Mouse (Mus musculus) CH12.LX (cell line): Measurements from ENCODE around the gene Fkbp10. TPM values are rescaled to one million over a fixed set of nuclear protein-coding genes. Genes with fewer than 3 reads are reported as not detected.

ENCODE experiments used
- DNase-seq: peaks from one replicate; pipeline ENCODE4 v3.0.0-alpha.2; 2013; ENCODE audit errors: extremely low read depth
- H3K27ac ChIP-seq: 2 replicates; pipeline ENCODE4 v1.5.1; 2012; ENCODE audit warnings: low read depth, mild to moderate bottlenecking, control low read depth, moderate library complexity; ENCODE audit not compliant: insufficient read depth
- H3K27me3 ChIP-seq: replicated peaks from 2 replicates; pipeline ENCODE3; 2012; ENCODE audit warnings: inconsistent platforms
- H3K36me3 ChIP-seq, 2 experiments: replicated peaks in 1 of 2; 2 replicates each; pipeline versions ENCODE3 to v1.6.1; 2012; ENCODE audit warnings: inconsistent platforms in 1 of 2, low read length in 1 of 2, mild to moderate bottlenecking in 1 of 2, mixed read lengths in 1 of 2, moderate library complexity in 1 of 2; ENCODE audit not compliant: control insufficient read depth in 1 of 2, insufficient read depth in 1 of 2
- H3K4me1 ChIP-seq, 2 experiments: 2 replicates each; pipeline ENCODE4 v1.6.1; 2012; ENCODE audit warnings: inconsistent platforms in 1 of 2, moderate library complexity in 1 of 2; ENCODE audit not compliant: insufficient read depth in 2 of 2, control insufficient read depth in 1 of 2
- H3K4me2 ChIP-seq: 2 replicates; pipeline ENCODE4 v1.6.1; 2012; ENCODE audit warnings: low read depth, mild to moderate bottlenecking, control low read depth; ENCODE audit not compliant: poor library complexity, insufficient read depth, severe bottlenecking
- H3K4me3 ChIP-seq, 3 experiments: fragments of 150-350 bp in 1 of 3; sonication (generic) in 1 of 3; replicated peaks in 1 of 3; 2 replicates each; pipeline versions ENCODE3 to v1.5.1; 2011 to 2012; ENCODE audit warnings: low read depth in 2 of 3, low read length in 2 of 3, mild to moderate bottlenecking in 2 of 3, moderate library complexity in 2 of 3, control low read depth in 1 of 3, improper control_type of control experiment in 1 of 3, inconsistent platforms in 1 of 3, mixed read lengths in 1 of 3; ENCODE audit not compliant: poor library complexity in 1 of 3
- H3K79me2 ChIP-seq: replicated peaks from 2 replicates; pipeline ENCODE4 v1.6.1; 2012; ENCODE audit warnings: mild to moderate bottlenecking, moderate library complexity; ENCODE audit not compliant: control insufficient read depth, poor library complexity, insufficient read depth, severe bottlenecking; ENCODE audit errors: extremely low read depth
- H3K9ac ChIP-seq: 2 replicates; pipeline ENCODE4 v1.6.1; 2012; ENCODE audit warnings: low read depth, mild to moderate bottlenecking, control low read depth, moderate library complexity; ENCODE audit not compliant: insufficient read depth
- H3K9me3 ChIP-seq: replicated peaks from 2 replicates; pipeline ENCODE3; 2012; ENCODE audit warnings: low read length, inconsistent platforms, mixed read lengths
- BHLHE40 ChIP-seq: IDR thresholded peaks from 2 replicates; pipeline ENCODE4 v1.6.1; 2011; ENCODE audit warnings: mild to moderate bottlenecking, low read depth, low read length, improper control_type of control experiment
- CHD1 ChIP-seq: IDR thresholded peaks from 2 replicates; pipeline ENCODE4 v1.6.1; 2012; ENCODE audit warnings: low read depth, low read length, improper control_type of control experiment, inconsistent platforms
- CHD2 ChIP-seq: IDR thresholded peaks from 2 replicates; pipeline ENCODE4 v1.6.1; 2011; ENCODE audit warnings: low read length, improper control_type of control experiment
- CTCF ChIP-seq, 2 experiments: IDR thresholded peaks in 1 of 2; conservative IDR thresholded peaks in 1 of 2; 2 replicates each; pipeline ENCODE4 v1.5.1; 2011 to 2012; ENCODE audit warnings: low read depth in 2 of 2, low read length in 2 of 2, improper control_type of control experiment in 1 of 2, inconsistent platforms in 1 of 2, mild to moderate bottlenecking in 1 of 2, moderate library complexity in 1 of 2
- E2F4 ChIP-seq: IDR thresholded peaks from 2 replicates; pipeline ENCODE4 v1.6.1; 2011; ENCODE audit warnings: low read depth, low read length, improper control_type of control experiment; ENCODE audit not compliant: insufficient replicate concordance
- ELF1 ChIP-seq: IDR thresholded peaks from 2 replicates; pipeline ENCODE4 v1.6.1; 2014; ENCODE audit warnings: low read depth, mild to moderate bottlenecking, inconsistent platforms, low read length, improper control_type of control experiment
- EP300 ChIP-seq: IDR thresholded peaks from 2 replicates; pipeline ENCODE4 v1.6.1; 2011; ENCODE audit warnings: low read length, improper control_type of control experiment
- GABPA ChIP-seq: IDR thresholded peaks from 2 replicates; pipeline ENCODE4 v1.6.1; 2012; ENCODE audit warnings: low read depth, low read length, improper control_type of control experiment, inconsistent platforms; ENCODE audit not compliant: insufficient replicate concordance
- IRF4 ChIP-seq: IDR thresholded peaks from 2 replicates; pipeline ENCODE4 v1.6.1; 2014; ENCODE audit warnings: low read depth, mild to moderate bottlenecking, inconsistent platforms, low read length, improper control_type of control experiment
- JUN ChIP-seq: IDR thresholded peaks from 2 replicates; pipeline ENCODE4 v1.6.1; 2011; ENCODE audit warnings: low read depth, mild to moderate bottlenecking, low read length, improper control_type of control experiment, moderate library complexity; ENCODE audit not compliant: insufficient read depth
- JUND ChIP-seq: conservative IDR thresholded peaks from 2 replicates; pipeline ENCODE4 v1.6.1; 2011; ENCODE audit warnings: low read depth, low read length, improper control_type of control experiment
- MAFK ChIP-seq: IDR thresholded peaks from 2 replicates; pipeline ENCODE4 v1.6.1; 2011; ENCODE audit warnings: low read length, improper control_type of control experiment; ENCODE audit not compliant: insufficient replicate concordance
- MAZ ChIP-seq: IDR thresholded peaks from 2 replicates; pipeline ENCODE4 v1.6.1; 2012; ENCODE audit warnings: low read depth, mild to moderate bottlenecking, inconsistent platforms, low read length, improper control_type of control experiment, moderate library complexity
- MEF2A ChIP-seq: IDR thresholded peaks from 2 replicates; pipeline ENCODE4 v1.6.1; 2014; ENCODE audit warnings: low read depth, mild to moderate bottlenecking, inconsistent platforms, low read length, improper control_type of control experiment, borderline replicate concordance
- MXI1 ChIP-seq: IDR thresholded peaks from 2 replicates; pipeline ENCODE4 v1.6.1; 2011; ENCODE audit warnings: mild to moderate bottlenecking, low read depth, low read length, improper control_type of control experiment
- MYC ChIP-seq: IDR thresholded peaks from 2 replicates; pipeline ENCODE4 v1.6.1; 2011; ENCODE audit warnings: low read depth, mild to moderate bottlenecking, improper control_type of control experiment, low read length
- NELFE ChIP-seq: IDR thresholded peaks from 2 replicates; pipeline ENCODE4 v1.6.1; 2011; ENCODE audit warnings: low read depth, low read length, improper control_type of control experiment
- NRF1 ChIP-seq: IDR thresholded peaks from 2 replicates; pipeline ENCODE4 v1.6.1; 2014; ENCODE audit warnings: low read depth, mild to moderate bottlenecking, inconsistent platforms, low read length, improper control_type of control experiment, moderate library complexity
- PAX5 ChIP-seq: IDR thresholded peaks from 2 replicates; pipeline ENCODE4 v1.6.1; 2012; ENCODE audit warnings: low read length, inconsistent platforms, mixed read lengths
- POLR2A ChIP-seq: IDR thresholded peaks from 2 replicates; pipeline ENCODE4 v1.6.1; 2011; ENCODE audit warnings: low read depth, mild to moderate bottlenecking, improper control_type of control experiment, low read length
- RAD21 ChIP-seq: IDR thresholded peaks from 2 replicates; pipeline ENCODE4 v1.6.1; 2011; ENCODE audit warnings: low read depth, mild to moderate bottlenecking, low read length, improper control_type of control experiment, moderate library complexity
- RCOR1 ChIP-seq: conservative IDR thresholded peaks from 2 replicates; pipeline ENCODE4 v1.6.1; 2012; ENCODE audit warnings: low read depth, mild to moderate bottlenecking, inconsistent platforms, low read length, improper control_type of control experiment
- SIN3A ChIP-seq: IDR thresholded peaks from 2 replicates; pipeline ENCODE4 v1.6.1; 2012; ENCODE audit warnings: low read length, improper control_type of control experiment, inconsistent platforms
- SMC3 ChIP-seq: IDR thresholded peaks from 2 replicates; pipeline ENCODE4 v1.6.1; 2011; ENCODE audit warnings: low read depth, low read length, improper control_type of control experiment
- TBP ChIP-seq: conservative IDR thresholded peaks from 2 replicates; pipeline ENCODE4 v1.6.1; 2011; ENCODE audit warnings: low read depth, low read length, improper control_type of control experiment
- TCF12 ChIP-seq: IDR thresholded peaks from 2 replicates; pipeline ENCODE4 v1.6.1; 2014; ENCODE audit warnings: low read depth, mild to moderate bottlenecking, inconsistent platforms, low read length, improper control_type of control experiment
- USF1 ChIP-seq: IDR thresholded peaks from 2 replicates; pipeline ENCODE4 v1.6.1; 2014; ENCODE audit warnings: low read depth, mild to moderate bottlenecking, inconsistent platforms, low read length, improper control_type of control experiment
- ZC3H11A ChIP-seq: IDR thresholded peaks from 2 replicates; pipeline ENCODE4 v1.6.1; 2012; ENCODE audit warnings: low read depth, mild to moderate bottlenecking, inconsistent platforms, low read length, improper control_type of control experiment
- ZKSCAN1 ChIP-seq: IDR thresholded peaks from 2 replicates; pipeline ENCODE4 v1.6.1; 2012; ENCODE audit warnings: low read depth, inconsistent platforms, low read length, improper control_type of control experiment, borderline replicate concordance
- ZMIZ1 ChIP-seq: IDR thresholded peaks from 2 replicates; pipeline ENCODE4 v1.6.1; 2012; ENCODE audit warnings: low read depth, mild to moderate bottlenecking, inconsistent platforms, low read length, improper control_type of control experiment
- ZNF384 ChIP-seq: IDR thresholded peaks from 2 replicates; pipeline ENCODE4 v1.6.1; 2012; ENCODE audit warnings: low read depth, low read length, improper control_type of control experiment, inconsistent platforms
- dilution Hi-C: fragments of 300-500 bp; cut with MboI; formaldehyde crosslinking; loops from 2 replicates; pipeline ENCODE4 v1.14.3; 2020; ENCODE audit warnings: low sequenced_read_pairs; ENCODE audit not compliant: extremely low pct_unique_long_range_greater_than_20kb, extremely low pct_ligation_motif_present
- in situ Hi-C: fragments of 300-500 bp; cut with MboI; formaldehyde crosslinking; loops from 3 replicates; pipeline ENCODE4 v1.14.3; 2019; ENCODE audit warnings: low sequenced_read_pairs, low pct_ligation_motif_present, low pct_unique_long_range_greater_than_20kb, mixed read lengths
- polyA plus RNA-seq: library from polyadenylated mRNA; unstranded; fragments of >175 nt; gene quantifications from 2 replicates; pipeline ENCODE4 v1.2.1, GENCODE M21; 2012; ENCODE audit warnings: low read depth; ENCODE audit not compliant: insufficient read length
- total RNA-seq, 2 experiments: library from RNA; depleted of rRNA; stranded (reverse); fragments of 300-350 nt in 1 of 2; fragments of >200 nt in 1 of 2; gene quantifications; 2 replicates each; pipeline ENCODE4 v1.2.3; 2012 to 2014

Gene Fkbp10
- total and polyA plus RNA-seq, 3 experiments = 0.31 to 0.46 (median 0.34) TPM

DNA sequence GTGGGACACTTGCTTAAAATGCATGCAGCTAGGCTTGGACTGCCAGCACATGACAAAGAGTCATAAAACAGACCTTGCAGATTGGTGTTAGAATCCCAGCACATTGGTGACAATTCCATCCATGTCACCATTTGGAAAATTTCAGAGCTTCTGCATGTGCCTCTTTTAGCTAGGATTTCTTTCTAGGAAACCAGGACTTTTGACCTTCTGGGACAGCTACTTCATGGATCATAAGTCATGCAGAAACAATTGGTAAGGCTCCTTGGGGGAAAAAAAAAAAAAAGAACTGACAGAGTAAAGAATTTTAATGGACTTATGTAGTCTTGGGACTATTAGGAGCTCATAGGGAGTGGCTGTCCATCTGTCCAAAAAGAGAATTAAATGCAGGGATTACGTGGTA lies 22.4 kb downstream of the Fkbp10 start:
- peaks cover 12 to 17% of the 10 kb centered on the region in 2 experiments for H3K4me1 ChIP-seq
- peaks cover 19 to 52% of the 10 kb centered on the region in 2 experiments for H3K36me3 ChIP-seq
- in situ Hi-C loops = no loop called here
- H3K27me3 ChIP-seq = no peaks in the 10 kb centered on the region
- H3K4me3 ChIP-seq = no peak overlapping the region
- TF ChIP-seq MAZ (no peak), SIN3A (no peak)
- dilution Hi-C loops = no loop called here
- H3K79me2 ChIP-seq = no peaks in the 10 kb centered on the region
- no peak overlapping the region for H3K27ac ChIP-seq
- H3K9me3 ChIP-seq = no peaks in the 10 kb centered on the region
- no peak for DNase-seq
- H3K9ac ChIP-seq = no peak overlapping the region
- H3K4me2 ChIP-seq = no peak overlapping the region

DNA sequence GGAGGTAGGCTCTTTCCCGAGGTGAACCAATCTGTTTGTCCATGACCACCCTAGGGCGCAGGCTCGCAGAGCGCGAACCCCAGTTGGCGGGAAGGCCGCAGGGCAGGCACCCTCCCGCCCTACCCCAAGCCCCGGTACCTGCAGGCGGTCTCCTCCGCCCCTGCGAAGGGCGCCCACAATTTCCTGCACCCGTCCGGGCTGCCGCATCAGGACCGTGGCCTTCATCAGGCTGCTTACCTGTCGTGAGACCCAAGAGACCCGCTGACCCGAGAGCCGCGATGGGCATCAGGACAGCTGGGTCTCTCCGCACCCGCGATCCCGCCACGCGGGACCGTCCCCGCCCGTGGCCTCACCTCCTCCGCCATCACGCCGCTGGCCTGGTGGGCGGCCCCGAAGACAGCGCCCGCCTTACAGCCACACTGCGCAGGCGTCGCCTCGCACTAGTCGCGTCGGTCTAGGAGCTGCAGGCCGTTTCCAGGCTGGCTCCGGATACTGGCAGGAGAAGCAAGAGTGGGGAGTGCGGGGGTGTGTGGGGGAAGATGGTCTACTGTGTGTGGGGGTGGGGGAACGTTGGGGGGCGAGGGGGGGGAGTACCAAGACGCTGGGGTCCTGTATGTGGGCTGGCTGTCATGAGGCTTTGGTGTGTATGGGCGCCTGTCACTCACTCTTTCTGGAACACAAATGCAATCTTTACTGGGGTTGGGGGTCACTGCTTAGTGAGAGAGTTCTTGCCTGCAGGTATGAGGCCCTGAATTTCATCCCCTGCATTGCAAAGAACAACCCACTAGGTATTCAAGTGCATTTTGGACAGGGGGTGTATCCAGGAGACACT lies 25.4 kb downstream of the Fkbp10 start:
- H3K4me3 ChIP-seq = peak overlapping the region; percentile 57 to 84 (median 71)
- H3K4me1 ChIP-seq = peaks cover 12 to 17% of the 10 kb centered on the region in 2 experiments
- dilution Hi-C loops = no loop called here
- no peaks in the 10 kb centered on the region for H3K27me3 ChIP-seq
- H3K36me3 ChIP-seq = peaks cover 12 to 29% of the 10 kb centered on the region in 2 experiments
- peak overlapping the region; percentile 39 for H3K9ac ChIP-seq
- H3K4me2 ChIP-seq = peak overlapping the region; percentile 65
- H3K79me2 ChIP-seq = no peaks in the 10 kb centered on the region
- no peaks in the 10 kb centered on the region for H3K9me3 ChIP-seq
- in situ Hi-C loops = no loop called here
- peak; percentile 70 for DNase-seq
- H3K27ac ChIP-seq = no peak overlapping the region
- TF ChIP-seq POLR2A (peak; percentile 94), TBP (0 out of 2 replicates have a peak, but pooled peaks have one; percentile 31), NRF1 (peak; percentile 92), MYC (no peak), CHD2 (no peak), E2F4 (no peak), ZC3H11A (no peak), PAX5 (no peak), RCOR1 (no peak), MEF2A (peak; percentile 51; the same call in 1 of the 2 replicates), ZKSCAN1 (no peak), EP300 (no peak), CTCF (conservative IDR thresholded peaks at IDR 0.05 in 1 of 2, IDR thresholded peaks at IDR 0.05 in 1 of 2; ENCODE audit: low read depth in 2 of 2, low read length in 2 of 2) (no peak), BHLHE40 (peak; percentile 29; the same call in 1 of the 2 replicates), NELFE (peak; percentile 95), JUN (no peak), SIN3A (peak; percentile 68), ZNF384 (no peak), CHD1 (no peak; the same call in 1 of the 2 replicates), TCF12 (peak; percentile 86), GABPA (no peak), MXI1 (peak; percentile 86), ELF1 (peak; percentile 20; the same call in 1 of the 2 replicates), RAD21 (no peak), ZMIZ1 (peak; percentile 95), MAFK (no peak), SMC3 (no peak), JUND (no peak), IRF4 (0 out of 2 replicates have a peak, but pooled peaks have one; percentile 22), USF1 (no peak)
